Mouse (Mus musculus) leukemia stem cell, adult 10-12 weeks (primary cell): ENCODE results near the gene Gm3642. TPM values are rescaled to one million over a fixed set of nuclear protein-coding genes. Genes with fewer than 3 reads are reported as not detected.

Source experiments
- polyA plus RNA-seq: library from polyadenylated mRNA; stranded (reverse); fragments of >175 nt; gene quantifications from 2 replicates; pipeline ENCODE4 v1.2.3, GENCODE M21; 2012; ENCODE audit warnings: low replicate concordance

Gene Gm3642
- polyA plus RNA-seq, result not detected in 2 replicates

GRCm38 (mm10) chr14:6840211-6840610, at the start of gene Gm3642:
Gene Gm3642 (minus strand): TSS chr14:6840311.

DNA sequence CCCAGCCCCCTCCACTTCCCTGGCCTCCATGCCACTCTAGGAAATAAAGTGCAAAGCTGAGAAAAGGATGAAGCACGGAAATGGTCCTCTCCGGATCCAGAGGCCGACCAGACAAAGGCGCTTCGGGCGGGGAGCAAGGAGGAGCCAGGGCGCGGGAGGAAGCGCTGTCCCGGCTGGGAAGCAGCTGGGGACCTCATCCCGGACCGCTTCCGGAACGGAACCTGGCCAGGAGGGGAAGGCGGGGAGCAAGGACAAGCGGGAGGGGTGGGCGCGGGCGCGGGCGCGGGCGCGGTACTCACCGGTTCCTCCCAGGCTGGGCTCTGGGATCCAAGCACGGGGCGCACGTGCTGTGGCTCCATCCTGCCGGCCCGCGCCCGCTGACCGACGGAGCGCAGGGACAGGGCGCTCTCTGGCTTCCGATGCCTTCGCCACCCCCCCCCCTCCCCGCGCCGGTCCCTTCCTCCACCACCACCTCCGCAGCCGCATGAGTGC, 49.5 kb upstream of the Gm3642 start, which contains the start of gene Gm3667:
Gene Gm3667 (minus strand): TSS at position 442 of the 492 bp plus-strand sequence.

Other genes starting within 250 kb of the Gm3642 start
- not detected in 2 replicates for gene Gm3629, start 249.7 kb downstream of the Gm3642 start, polyA plus RNA-seq
- gene Gm3460, start 217.9 kb downstream of the Gm3642 start, polyA plus RNA-seq, result not detected in 2 replicates
- not detected in 2 replicates for gene Gm10251, start 156.1 kb downstream of the Gm3642 start, polyA plus RNA-seq
- gene Gm8050, start 120.1 kb downstream of the Gm3642 start, polyA plus RNA-seq, result not detected in 2 replicates
- not detected in 2 replicates for gene Gm3636, start 98.0 kb downstream of the Gm3642 start, polyA plus RNA-seq
- not detected in 2 replicates for gene Gm8362, start 65.9 kb downstream of the Gm3642 start, polyA plus RNA-seq
- not detected in 2 replicates for gene Gm3667, start 49.7 kb upstream of the Gm3642 start, polyA plus RNA-seq
- gene Gm6356, start 133.5 kb upstream of the Gm3642 start, polyA plus RNA-seq, result not detected in 2 replicates
- gene Gm10406, start 187.1 kb upstream of the Gm3642 start, polyA plus RNA-seq, result not detected in 2 replicates
- gene Gm3685, start 204.7 kb upstream of the Gm3642 start, polyA plus RNA-seq, result not detected in 2 replicates